Mouse (Mus musculus): ENCODE data around the gene Cbx3. TPM values are rescaled to one million over a fixed set of nuclear protein-coding genes. Genes with fewer than 3 reads are reported as not detected.

Cbx3 gene
- 307 and 311 TPM in 2 replicates for polyA plus RNA-seq (2016; fragmentation: Nextera tagmentation; extraction: Ambion mirVana)

DNA sequence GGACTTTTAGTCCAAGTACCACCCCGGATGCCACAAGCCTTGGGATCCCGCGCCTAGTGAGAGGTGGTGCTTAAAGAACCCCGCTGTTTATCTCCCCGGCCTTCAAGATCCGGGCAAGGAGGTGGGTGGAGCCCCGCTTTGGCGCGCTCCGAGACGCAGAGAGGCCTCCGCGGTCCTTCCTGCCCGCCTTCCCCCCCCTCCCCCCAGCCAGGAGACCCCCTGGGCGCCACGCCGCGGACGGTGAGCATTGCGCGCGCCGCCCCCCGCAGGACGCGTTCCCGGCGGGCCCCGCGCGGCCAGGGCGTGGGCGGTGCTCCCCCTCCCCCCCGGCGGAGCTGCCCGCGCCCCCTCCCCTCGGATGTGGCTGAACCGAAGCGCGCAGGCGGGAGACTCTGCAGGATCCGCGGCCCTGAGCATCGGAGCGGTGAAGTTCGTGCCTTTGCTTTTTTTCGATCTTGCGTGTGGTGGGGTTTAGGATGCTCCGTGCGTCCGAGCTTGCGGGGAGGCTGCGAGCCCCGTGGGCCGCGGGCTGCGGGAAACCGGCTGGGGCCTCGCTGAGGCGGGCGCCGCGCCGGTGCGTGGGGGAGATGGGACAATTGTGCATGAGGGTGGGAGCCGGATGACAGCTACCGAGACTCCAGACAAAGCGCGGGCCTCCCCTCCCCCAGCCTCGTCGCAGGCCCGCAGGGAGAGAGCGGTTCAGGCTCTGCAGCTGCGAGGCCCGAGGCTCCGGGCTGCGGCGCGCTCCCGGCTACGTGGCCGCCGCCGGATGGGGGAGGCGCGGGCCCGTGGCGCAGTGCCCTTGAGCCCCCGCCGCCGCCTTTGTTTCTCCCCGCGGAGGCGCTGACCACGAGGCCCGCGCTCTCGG, at the start of gene Cbx3:
Gene Cbx3, plus strand, starts transcription at position 50 of the 868 bp plus-strand sequence.
- peak within 1 kb of the TSS; percentile 98 for H3K27ac ChIP-seq
- no peaks in the 10 kb centered on the region for H3K27me3 ChIP-seq (replicated peaks)
- H3K4me3 ChIP-seq = peak within 1 kb of the TSS; percentile 94
- peak; percentile 82 for ATAC-seq
- peak within 1 kb of the TSS; percentile 93 for H3K9ac ChIP-seq
- H3K36me3 ChIP-seq = peaks cover 61% of the 10 kb centered on the region
- peak within 1 kb of the TSS; percentile 63 for H3K4me2 ChIP-seq
- peaks cover 45% of the 10 kb centered on the region for H3K4me1 ChIP-seq
- under 1% methylated on average over 97 of the region's 99 CpGs for WGBS (ENCODE audit: insufficient replicate concordance)
- H3K9me3 ChIP-seq (replicated peaks) = no peaks in the 10 kb centered on the region

DNA sequence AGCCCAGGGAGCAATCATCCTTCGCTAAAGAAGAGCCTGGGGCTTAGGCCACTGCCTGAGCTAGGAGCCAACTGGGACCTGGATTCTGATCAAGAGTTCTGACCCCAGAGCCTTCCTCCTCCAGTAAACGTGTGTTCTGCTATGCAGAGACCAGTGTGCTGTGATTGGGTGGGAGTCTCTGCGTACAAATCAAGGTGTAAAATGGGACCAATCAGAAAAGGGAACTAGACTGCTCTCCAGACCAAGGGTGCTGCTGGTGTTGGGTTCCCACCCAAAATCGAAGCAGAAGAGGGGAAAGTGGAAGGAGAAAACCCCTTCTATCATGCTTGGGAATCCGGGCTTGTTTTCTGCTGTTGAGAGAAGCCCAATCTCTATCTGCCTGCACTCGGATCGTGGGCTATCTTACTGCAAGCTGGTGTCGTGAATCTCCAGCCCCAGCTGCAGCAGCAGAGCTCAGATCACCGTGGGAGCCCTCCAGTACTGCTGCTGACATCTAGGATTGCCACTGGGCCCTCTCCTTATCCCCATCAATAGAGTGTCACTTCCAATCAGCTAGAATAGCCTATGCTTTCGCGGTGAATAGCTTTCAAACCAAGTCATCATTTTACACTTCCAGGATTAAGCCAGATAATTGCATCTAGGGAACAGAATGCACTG, 46.6 kb upstream of the Cbx3 start:
- Histone ChIP-seq H3K27me3 (replicated peaks) (peaks cover 15% of the 10 kb centered on the region; the same call in 1 of the 2 replicates), H3K9me3 (replicated peaks) (no peaks in the 10 kb centered on the region), H3K4me3 (no peak overlapping the region), H3K27ac (no peak overlapping the region), H3K9ac (no peak overlapping the region), H3K4me1 (peaks cover 23% of the 10 kb centered on the region), H3K36me3 (no peaks in the 10 kb centered on the region), H3K4me2 (no peak overlapping the region)
- ATAC-seq = no peak
- WGBS (ENCODE audit: insufficient replicate concordance) = 36% methylated on average over 11 of the region's 11 CpGs

DNA sequence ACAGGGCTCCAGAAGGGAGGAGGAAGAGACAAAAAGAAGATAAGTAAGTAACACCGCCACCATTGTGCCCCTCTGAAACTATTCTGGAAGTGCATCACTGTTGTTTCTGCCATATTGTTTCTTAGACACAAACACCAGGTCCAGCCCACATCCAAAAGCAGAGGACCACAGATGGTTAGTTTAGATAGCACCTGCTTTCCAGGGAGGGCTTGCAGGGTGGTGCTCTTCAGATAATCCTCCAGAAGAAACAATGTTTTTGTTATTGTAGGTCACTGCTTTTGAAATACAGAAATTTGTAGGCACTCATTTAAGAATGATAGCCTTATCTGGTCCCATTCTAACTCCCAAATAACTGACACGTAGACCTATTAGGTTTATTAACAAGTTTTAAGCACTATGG, 45.6 kb upstream of the Cbx3 start:
- 0 out of 2 replicates have a peak, but pooled peaks have one; percentile 62 for ATAC-seq
- 0 out of 2 replicates have a peak overlapping the region, but pooled peaks have one; percentile 8 for H3K27ac ChIP-seq
- 41% methylated on average over 2 of the region's 2 CpGs for WGBS (ENCODE audit: insufficient replicate concordance)

DNA sequence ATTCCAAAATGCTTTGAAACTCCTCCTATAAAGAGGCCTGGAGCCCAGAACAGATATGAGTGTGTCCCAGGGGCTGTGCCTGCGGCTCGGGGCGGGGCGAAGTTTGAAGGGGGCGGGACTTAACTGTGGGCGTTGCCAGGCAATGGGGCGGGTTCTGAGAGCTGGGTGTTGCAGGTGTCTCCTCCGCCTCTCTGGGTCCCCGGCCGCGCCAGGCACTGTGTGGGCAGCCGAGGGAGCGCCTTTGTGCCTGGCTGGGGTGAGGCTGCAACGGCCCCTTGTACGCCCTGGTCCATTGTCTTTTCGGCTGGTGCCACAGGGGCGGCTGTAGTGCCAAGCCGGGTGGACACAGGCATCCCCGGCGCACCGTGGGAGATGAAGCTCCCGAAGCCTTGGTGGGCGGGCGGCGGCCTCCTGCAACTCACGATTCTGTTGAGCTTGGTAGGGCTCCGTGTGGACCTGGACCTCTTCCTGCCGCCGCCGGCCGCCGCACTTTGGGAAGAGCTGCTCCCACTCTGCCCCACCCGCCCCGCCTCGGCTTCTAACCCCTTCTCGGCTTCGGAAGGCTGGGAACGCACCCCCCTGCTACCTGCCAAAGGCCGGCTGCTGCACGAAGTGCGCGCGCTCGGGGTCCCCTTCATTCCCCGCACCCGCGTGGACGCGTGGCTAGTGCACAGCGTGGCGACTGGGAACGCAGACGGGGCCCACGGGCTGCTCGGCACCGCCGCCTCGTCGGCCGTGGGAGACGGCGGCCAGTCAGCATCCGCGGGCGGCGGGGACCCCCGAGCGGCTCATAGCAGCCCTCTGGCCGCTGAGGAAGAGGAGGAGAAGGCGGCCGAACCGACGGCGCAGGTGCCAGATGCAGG, 37.4 kb upstream of the Cbx3 start, which contains the start of gene Nfe2l3:
Gene Nfe2l3, plus strand, starts transcription at position 136 of the 863 bp plus-strand sequence.
- WGBS (ENCODE audit: insufficient replicate concordance) = 2% methylated on average over 71 of the region's 74 CpGs
- H3K4me1 ChIP-seq = peaks cover 14% of the 10 kb centered on the region
- H3K27me3 ChIP-seq (replicated peaks) = peaks cover 81% of the 10 kb centered on the region
- ATAC-seq = peak; percentile 93
- no peak within 1 kb of the TSS for H3K27ac ChIP-seq
- peak within 1 kb of the TSS; percentile 51 for H3K4me3 ChIP-seq
- no peaks in the 10 kb centered on the region for H3K9me3 ChIP-seq (replicated peaks)
- no peaks in the 10 kb centered on the region for H3K36me3 ChIP-seq
- H3K4me2 ChIP-seq = peak within 1 kb of the TSS; percentile 74
- H3K9ac ChIP-seq = peak within 1 kb of the TSS; percentile 9; the same call in 1 of the 2 replicates

More for the DNA sequence above, 45.6 kb upstream of the Cbx3 start:
- Histone ChIP-seq H3K4me2 (0 out of 2 replicates have a peak overlapping the region, but pooled peaks have one; percentile 2), H3K9ac (no peak overlapping the region), H3K9me3 (replicated peaks) (no peaks in the 10 kb centered on the region), H3K27me3 (replicated peaks) (peaks cover 17% of the 10 kb centered on the region), H3K4me1 (peaks cover 23% of the 10 kb centered on the region), H3K36me3 (no peaks in the 10 kb centered on the region), H3K4me3 (no peak overlapping the region)

DNA sequence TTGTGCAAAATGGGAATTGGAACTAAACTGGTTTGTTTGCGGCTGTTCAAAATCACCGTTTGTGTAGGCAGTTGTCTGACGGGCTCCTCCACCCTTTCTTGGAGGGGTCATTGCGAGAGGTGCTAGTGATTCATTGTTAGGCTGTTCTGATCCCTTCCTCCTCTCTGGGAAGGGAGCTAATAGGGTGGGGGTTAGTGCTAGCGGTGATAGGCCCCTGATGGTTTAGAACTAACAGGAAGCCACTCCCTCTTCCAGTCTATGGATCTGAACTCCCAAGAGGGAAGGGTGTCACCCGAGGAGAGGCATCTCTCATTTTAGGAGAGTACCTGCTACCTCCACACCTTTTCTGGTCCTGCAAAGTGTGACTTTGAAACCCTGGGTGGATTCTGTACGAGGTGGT, 35.9 kb upstream of the Cbx3 start:
- Histone ChIP-seq H3K9me3 (replicated peaks) (no peaks in the 10 kb centered on the region), H3K4me1 (peaks cover 14% of the 10 kb centered on the region), H3K36me3 (no peaks in the 10 kb centered on the region), H3K27ac (no peak overlapping the region), H3K4me3 (no peak overlapping the region), H3K27me3 (replicated peaks) (peaks cover 90% of the 10 kb centered on the region), H3K9ac (no peak overlapping the region), H3K4me2 (no peak overlapping the region)
- WGBS (ENCODE audit: insufficient replicate concordance) = 28% methylated on average over 7 of the region's 7 CpGs
- ATAC-seq = no peak

DNA sequence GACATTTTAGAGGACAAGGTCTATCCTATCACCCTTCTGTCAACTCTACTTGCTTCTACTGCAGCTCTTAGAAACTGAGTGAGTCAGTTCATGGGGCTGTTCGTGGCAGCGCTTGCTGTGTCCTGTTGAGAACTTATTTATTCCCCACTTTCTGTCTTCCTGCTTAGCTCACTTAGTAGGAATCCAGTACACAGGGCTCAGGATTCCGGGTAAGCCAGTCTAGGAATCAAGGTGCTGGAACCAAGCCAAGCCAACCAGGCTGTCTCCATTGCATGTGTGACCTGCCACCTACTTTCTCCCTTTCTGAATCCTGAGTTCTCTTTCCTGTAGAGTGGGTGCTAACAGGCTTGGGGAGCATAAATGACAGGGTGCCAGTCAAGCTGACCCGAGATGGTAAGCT, 32.5 kb upstream of the Cbx3 start:
- Histone ChIP-seq H3K27ac (no peak overlapping the region), H3K36me3 (no peaks in the 10 kb centered on the region), H3K9ac (no peak overlapping the region), H3K27me3 (replicated peaks) (peaks cover 81% of the 10 kb centered on the region), H3K9me3 (replicated peaks) (no peaks in the 10 kb centered on the region), H3K4me3 (no peak overlapping the region), H3K4me2 (no peak overlapping the region), H3K4me1 (peaks cover 12% of the 10 kb centered on the region)
- WGBS (ENCODE audit: insufficient replicate concordance) = 65% methylated on average over 4 of the region's 4 CpGs
- ATAC-seq = no peak

DNA sequence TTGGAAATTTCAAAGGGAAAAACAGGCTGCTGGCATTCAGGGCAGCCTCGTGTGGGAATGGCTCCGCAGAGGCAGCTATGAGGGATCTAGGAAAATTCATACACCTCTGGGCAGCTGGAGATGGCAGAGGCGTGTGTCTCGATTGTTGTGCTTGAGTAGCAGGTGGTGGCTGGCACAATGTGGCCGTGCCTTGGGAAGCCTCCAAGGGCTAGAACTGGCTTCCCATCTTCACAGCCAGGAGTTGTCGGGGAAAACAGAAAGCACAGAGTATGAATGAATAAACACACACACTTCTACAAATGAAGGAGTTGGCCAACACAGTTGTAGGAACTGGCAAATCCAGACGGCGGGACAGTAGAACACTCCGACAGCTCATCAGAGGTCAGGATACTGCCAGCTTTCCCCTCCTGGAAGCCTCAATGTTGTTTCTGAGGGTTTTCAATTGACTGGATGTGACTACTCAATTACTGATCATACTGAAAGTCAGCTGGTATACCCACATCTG, 31.3 kb upstream of the Cbx3 start:
- Histone ChIP-seq H3K9ac (no peak overlapping the region), H3K4me2 (no peak overlapping the region), H3K9me3 (replicated peaks) (no peaks in the 10 kb centered on the region), H3K36me3 (no peaks in the 10 kb centered on the region), H3K27ac (no peak overlapping the region), H3K27me3 (replicated peaks) (peaks cover 69% of the 10 kb centered on the region), H3K4me3 (no peak overlapping the region), H3K4me1 (0 out of 2 replicates have a peak, but pooled peaks cover 4% of the 10 kb centered on the region)
- ATAC-seq = no peak
- WGBS (ENCODE audit: insufficient replicate concordance) = 72% methylated on average over 9 of the region's 9 CpGs

DNA sequence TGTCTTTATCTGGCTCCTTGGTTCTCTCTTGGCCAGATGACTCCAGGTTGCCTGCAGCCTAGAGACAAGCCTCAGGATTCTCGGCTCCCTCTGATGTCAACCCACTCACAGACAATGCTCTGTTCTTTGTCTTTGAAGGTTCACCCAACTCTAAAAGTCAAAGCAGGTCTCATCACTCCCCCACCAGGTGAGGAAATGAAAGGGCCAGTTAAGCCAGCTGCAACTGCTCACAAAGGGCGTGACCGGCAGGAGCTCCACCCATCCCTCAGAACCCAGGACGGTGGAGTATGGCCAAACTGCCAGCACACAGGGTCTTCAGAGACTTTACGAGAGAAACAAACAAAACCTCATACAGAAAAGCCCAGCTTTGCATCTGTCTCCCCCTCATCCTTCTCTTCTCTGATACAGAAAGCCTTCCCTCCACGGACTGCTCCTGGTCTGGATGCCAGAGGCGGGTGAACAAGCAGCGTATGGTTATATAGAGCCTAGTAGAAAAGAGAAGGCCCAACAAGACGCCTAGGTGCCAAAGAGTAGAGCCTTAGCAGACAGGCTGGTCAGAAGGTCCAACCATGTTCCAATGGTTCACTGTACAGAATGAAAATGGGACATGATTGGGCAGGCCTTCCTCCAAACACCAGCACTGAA, 27.8 kb upstream of the Cbx3 start:
- Histone ChIP-seq H3K4me1 (0 out of 2 replicates have a peak, but pooled peaks cover 4% of the 10 kb centered on the region), H3K36me3 (no peaks in the 10 kb centered on the region), H3K27me3 (replicated peaks) (peaks cover 44% of the 10 kb centered on the region), H3K9ac (no peak overlapping the region), H3K4me3 (no peak overlapping the region), H3K4me2 (no peak overlapping the region), H3K9me3 (replicated peaks) (no peaks in the 10 kb centered on the region), H3K27ac (no peak overlapping the region)
- 41% methylated on average over 9 of the region's 9 CpGs for WGBS (ENCODE audit: insufficient replicate concordance)
- no peak for ATAC-seq

DNA sequence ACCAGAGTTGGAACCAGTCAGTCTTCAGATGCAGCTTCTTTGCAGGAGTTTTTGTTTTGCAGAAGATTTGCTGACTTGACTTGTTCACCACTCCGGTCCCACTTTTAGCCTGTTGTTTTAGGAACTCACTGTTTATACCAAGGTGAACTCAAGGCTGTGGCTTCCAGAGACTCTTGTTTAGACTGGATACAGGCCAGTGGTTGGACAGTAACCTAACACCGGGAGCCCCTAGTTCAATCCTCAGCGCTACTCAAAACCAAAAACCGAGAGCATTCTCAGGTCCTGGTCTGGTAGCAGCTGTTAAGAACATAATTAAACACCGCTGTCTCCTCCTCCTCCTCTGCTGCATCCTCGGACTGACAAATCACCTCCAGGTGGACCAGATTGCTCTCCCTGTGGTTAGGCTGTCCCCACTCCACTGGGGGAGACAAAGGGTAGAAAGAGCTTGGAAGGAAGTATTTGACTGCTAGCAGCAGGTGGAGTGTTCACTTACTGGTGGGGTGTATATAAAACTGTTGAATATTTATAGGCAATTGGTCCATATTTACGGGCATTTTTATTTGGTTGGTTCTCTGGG, 17.1 kb upstream of the Cbx3 start:
- 72% methylated on average over 7 of the region's 7 CpGs for WGBS (ENCODE audit: insufficient replicate concordance)
- Histone ChIP-seq H3K4me2 (no peak overlapping the region), H3K27me3 (replicated peaks) (0 out of 2 replicates have a peak, but pooled peaks cover 4% of the 10 kb centered on the region), H3K9ac (no peak overlapping the region), H3K9me3 (replicated peaks) (no peaks in the 10 kb centered on the region), H3K36me3 (peaks cover 8% of the 10 kb centered on the region; the same call in 1 of the 2 replicates), H3K4me3 (no peak overlapping the region), H3K27ac (no peak overlapping the region), H3K4me1 (peaks cover 15% of the 10 kb centered on the region; the same call in 1 of the 2 replicates)
- ATAC-seq = no peak

DNA sequence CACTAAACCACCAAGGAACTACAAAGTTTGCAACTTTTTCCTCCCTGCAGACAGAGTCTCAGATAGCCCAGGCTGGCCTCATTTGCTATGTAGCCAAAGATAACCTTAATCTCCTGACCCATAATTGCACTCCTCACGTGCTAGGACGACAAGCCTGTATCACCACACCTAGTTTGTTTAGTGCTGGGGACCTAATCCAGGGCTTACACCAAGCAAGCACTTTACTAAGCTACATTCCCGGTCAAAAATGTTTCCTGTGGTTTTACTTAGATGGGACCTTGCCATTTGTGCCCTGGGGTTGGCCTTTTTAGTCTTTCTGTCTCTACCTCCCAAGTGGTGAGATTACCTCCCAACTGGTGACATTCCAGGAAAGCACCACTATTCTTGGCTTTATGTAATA, 15.2 kb upstream of the Cbx3 start:
- Histone ChIP-seq H3K27ac (no peak overlapping the region), H3K4me3 (no peak overlapping the region), H3K9me3 (replicated peaks) (no peaks in the 10 kb centered on the region), H3K9ac (no peak overlapping the region), H3K27me3 (replicated peaks) (no peaks in the 10 kb centered on the region), H3K4me2 (no peak overlapping the region), H3K36me3 (peaks cover 24% of the 10 kb centered on the region), H3K4me1 (peaks cover 15% of the 10 kb centered on the region; the same call in 1 of the 2 replicates)
- WGBS (ENCODE audit: insufficient replicate concordance) = 14% methylated on average over 3 of the region's 3 CpGs
- ATAC-seq = no peak
